Mouse (Mus musculus): ENCODE data around the gene Slc22a18.
A peak's percentile ranks its signal among the peaks of the same experiment; 100 is the strongest.

The Slc22a18 gene

DNA sequence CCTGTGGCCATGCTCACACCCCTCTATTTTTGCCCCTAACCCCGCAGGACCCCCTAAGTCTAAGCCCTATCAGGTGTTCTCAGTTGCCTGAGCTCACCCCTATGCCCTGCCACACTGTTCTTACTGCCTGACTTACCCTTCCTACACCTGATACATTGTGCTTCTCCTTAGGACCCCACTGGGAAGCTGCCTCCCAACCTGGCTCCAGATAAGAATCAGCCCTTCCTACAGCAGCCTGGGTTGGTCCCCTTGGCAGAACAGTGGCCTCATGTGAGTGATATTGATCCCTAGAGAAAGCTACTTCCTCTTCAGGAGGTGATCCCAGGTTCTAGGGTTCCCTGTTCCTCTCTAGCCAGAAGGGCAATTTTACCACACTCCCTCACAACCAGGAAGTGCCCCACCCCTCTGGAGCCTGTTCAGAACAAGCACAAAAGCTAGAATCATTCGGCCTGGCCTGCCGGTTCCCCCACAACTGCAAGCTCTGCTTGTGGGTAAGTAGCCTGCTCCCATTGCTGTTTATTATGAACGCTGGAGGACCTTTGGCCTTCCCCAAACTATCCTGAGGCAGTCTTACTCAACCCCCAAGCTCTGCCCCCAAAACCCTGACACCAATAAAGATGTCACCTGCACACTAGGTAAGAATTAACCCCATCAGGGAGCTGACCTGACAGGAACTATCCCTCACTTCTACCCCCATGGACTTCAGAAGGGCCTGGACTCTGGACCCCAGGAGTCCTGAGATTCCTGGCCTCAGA, at the start of gene Slc22a18:
Gene Slc22a18, plus strand, starts transcription at position 390 of the 755 bp plus-strand sequence.
- DNase-seq (ENCODE audit: low read depth, low spot score), result no peak

DNA sequence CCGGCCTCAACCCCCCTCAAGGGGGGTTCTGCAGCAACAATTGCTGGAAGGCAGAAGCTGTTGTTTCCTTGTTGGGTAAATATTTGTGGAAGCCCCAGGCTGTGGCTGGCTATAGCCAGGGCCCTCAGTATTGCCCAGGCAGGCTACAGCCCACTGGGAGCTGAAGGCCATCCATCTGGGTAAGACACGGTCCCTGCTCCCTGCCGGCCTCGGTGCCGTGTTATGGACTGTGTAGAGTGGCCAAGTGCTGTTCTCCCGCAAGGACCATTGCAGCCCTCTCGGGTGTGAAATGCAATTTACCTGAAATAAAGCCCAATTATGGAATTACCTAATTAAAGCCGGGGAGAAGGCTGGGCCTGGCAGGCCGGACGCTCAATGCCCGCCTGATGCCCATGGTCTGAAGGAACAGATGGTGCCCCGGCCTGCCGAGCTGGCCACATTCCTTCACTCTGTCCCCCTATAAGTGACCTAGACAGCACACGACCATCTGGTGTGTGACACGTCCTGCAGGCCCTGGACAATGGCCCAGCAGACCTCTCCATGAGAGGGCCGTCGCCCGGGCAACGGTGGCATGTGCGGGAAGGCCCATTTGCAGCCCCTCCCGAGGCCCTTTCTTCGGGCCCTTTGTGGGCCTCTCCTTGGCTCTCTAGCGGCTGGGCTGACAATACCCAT, 45.3 kb upstream of the Slc22a18 start:
- DNase-seq (ENCODE audit: low read depth, low spot score), result no peak

DNA sequence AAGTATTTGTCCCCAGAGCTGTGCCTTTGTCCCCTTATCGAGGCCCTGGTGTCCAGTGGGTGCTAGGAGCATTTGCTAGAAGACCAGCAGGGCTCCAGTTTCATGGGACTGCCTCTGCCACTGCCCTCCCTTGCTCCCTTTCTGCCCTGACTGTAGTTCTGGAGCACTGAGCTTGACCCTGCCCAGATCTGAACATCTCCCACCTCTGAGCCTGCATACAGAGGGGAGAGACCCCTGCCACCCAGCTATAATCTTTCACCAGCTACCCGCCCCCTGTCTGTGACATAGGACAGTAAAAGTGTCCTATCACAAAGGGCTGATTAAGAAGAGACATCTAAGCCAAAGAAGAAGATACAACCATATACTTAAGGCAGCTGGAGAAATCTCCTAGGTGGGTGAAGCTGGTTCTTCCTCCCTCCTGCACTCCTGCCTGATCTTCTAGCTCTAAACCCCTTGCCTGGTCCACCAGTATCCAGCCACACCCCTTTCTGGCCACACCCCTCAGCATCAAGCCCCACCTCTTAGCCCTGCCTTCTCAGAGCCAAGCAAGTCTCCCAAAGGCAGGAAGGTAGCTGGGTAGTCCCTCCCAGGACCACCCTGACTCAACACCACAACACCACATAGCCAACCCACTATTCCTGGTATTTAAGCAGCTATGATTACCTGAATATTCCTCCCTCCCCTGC, 44.6 kb upstream of the Slc22a18 start:
- no peak for DNase-seq (ENCODE audit: low read depth, low spot score)

DNA sequence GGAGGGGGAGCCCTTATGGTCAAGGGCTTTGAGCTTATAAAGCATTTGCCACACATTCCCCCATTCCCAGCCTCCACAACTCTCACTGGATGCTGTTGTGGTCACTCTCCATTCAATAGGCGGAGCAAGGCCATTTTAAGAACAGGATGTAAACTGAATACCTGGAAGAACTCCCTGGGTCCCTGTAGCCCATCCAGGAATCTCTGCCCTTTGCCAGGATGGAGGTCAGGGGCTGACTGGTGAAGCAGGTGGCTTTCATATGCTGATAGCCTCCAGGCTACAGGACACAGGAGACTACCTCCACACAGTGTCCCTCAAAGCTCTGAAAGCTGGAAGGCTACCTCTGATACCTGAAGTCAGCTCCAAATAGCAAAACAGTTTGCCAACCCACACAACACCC, 40.9 kb upstream of the Slc22a18 start:
- no peak for DNase-seq (ENCODE audit: low read depth, low spot score)

DNA sequence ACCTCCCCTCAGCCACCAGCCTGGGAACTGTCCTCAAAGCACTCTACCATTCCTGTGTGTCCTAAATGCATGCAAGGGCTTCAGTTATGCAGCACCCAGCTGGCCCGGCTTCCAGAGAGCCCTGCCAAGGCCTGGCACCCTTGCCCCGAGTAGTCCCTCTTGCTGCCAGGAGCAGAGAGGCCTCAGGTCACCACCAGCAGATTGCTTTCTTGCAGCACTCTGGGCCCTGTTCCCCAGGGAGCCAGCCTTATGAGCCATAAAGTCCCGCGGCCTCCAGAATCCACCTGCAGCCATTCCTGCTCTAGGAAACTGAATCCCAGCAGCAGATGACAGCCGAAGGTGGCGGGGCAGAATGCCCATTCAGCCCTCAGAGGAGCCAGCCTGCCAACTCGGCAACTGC, 40.2 kb upstream of the Slc22a18 start:
- no peak for DNase-seq (ENCODE audit: low read depth, low spot score)

DNA sequence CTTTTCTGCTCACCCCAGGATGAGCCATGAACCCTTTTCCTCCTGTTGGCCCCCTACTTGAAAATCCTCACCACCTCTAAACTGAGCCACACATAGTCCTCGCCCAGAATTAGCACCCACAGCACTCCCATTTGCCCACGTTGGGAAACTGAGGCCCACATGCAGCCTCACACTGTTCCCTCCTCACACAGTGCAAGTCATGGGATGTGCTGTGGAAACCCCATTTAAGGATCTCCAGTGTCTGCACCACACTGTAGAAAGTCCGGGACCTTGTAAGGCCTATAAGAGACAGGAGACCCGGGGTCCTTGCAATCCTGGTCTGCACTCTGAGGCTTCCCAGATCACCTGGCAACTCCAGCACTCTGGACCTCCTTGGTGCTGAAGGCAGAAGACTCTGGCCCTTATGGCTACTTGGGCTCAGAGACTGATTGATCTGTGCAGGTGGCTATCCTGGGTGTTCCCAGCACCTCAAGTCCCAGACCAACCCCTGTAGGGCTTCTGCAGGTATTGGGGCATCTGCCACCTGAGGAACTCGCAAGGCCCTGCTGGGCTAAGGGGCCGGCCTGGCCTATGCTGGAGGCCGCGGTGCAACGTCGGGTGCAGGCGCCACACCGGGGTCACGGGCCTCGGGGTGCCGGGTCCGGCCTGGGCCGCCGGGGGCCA, 36.2 kb upstream of the Slc22a18 start:
- no peak for DNase-seq (ENCODE audit: low read depth, low spot score)

DNA sequence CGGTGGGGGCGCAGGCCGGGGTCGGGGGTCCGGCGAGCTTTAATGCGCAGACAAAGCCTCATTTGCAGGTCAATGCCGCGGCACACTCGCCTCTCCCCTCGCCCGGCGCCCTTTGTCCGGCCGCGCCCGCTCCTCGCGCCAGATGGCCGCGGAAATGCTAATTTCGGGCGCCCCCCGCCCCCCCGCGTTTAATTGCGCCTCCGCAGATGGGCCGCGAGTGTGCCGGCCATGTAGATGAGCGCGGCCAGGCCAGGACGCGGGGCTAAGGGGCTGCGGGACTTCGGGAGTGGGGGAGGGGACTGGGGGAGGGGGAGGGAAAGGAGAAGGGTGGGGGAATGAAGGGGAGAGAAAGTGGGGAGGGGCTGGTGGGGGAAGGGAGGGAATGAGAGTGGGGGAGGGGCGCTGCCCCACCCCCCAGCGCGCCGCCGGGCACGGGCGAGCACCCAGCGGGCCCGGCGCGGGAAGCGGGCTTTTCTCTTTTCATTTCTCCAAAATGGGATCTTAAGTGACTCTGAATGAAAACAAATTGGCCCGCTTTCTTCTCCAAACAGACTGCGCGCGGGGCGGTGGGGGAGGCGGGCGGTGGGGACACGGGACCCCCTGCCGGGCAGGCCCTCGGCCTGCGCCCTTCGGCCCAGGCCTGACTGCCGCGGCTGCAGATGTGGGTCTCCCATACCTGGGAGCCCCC, 35.5 kb upstream of the Slc22a18 start:
- no peak for DNase-seq (ENCODE audit: low read depth, low spot score)

DNA sequence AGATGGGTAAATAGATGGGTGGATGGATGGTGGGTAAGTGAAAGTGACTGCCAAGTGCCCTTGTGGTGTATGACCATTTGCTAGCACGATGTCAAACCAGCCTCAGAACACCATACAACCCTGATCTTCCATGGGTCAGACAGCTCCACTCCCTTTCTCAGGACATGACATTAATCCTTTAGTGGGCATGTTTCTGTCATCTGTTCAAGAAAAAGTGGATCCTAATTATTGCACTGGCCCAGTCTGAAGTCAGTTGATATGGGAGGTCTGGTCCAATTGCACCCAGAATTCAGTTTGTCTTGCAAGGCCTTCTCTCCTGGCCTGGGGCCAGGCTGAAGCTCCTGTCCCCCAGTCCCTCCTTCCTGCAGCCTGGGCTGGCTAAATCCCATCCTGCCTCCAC, 34.6 kb upstream of the Slc22a18 start:
- no peak for DNase-seq (ENCODE audit: low read depth, low spot score)

DNA sequence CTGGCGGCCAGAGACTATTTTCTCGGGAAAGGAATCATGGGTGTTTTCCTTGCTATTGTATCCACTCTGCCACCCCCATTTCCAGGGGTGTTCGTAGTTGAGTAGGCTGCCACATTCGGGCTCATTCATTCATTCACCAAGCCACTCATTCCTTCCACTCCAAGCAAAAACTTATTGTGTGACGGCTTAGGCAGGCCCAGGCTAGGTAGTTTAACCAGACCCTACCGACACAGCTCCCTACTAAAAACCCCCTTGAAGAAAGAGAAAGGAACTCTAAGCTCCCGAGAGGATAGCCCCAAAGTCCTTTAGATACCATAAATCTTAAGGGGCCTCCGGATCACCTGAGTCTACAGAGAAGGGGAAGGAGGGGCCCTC, 29.0 kb upstream of the Slc22a18 start:
- no peak for DNase-seq (ENCODE audit: low read depth, low spot score)

DNA sequence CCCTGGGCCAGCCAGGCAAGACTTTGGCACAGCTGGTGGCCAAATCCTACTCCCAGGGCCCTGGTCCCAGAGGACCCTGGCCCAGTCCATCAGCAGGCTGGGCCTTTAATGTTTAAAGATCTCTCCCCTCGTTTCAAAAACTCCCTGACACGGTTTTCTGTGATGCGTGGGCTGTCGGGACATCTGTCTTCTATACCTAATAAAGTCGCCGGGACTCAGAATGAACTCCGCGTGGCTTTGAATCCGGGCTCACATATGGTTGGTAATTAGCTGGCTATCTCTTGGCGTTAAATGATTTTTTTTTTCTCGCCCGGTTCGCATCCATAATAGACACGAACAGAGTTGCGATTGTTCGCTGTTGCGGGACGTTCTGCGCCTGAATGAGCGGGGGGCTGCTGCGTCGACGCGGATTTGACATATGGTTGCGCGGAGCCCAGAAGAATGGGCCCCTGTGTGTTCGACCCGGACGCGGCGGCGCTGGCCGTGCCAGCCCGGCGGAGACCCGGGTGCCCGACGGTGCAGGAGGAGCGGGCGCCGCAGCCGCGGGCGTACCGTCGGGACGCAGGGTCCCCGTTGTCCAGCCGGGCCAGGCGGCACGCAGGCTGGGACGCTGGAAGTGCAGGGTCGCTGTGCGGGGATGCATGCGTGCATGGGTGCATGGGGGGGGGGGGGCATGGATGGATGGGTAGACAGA, 28.4 kb upstream of the Slc22a18 start:
- no peak for DNase-seq (ENCODE audit: low read depth, low spot score)

DNA sequence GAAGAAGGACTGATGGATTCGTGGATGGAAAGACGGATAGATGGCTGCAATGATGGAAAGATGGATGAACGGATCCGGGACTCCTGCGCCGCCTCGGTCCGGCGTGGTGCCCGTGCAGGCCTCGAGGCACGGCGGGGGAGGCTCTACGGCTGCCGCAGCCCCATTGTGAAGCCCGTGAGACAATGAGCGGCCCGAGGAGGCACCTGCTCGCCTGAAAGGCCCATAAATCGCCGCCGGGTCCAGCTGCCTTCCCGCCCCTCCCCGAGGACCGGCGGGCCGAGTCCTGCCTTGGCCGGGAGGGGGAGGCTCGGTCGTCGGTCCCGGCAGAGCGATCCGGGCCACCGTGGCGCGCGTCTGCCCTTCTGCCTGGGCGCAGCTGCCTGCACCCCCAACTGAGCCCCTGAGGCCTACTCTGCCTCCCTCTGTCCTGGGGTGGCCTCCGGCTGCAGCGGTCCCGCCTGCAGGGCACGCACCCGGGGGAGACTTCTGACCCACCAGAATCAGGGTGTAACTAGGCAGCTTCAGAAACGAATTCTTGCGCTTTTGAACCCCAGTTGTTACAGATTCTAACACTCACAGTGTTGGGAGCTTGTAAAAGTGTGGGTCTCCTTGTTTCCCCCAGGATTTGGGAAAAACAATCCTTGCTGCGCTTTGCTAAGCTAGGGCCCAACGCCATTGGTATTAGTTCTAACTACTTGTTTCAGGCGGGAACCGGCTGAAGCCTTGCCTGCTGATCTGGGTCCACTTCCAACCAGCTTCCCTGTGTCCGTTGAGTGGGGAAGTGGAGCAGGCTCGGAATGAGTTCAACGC, 27.7 kb upstream of the Slc22a18 start:
- no peak for DNase-seq (ENCODE audit: low read depth, low spot score)

DNA sequence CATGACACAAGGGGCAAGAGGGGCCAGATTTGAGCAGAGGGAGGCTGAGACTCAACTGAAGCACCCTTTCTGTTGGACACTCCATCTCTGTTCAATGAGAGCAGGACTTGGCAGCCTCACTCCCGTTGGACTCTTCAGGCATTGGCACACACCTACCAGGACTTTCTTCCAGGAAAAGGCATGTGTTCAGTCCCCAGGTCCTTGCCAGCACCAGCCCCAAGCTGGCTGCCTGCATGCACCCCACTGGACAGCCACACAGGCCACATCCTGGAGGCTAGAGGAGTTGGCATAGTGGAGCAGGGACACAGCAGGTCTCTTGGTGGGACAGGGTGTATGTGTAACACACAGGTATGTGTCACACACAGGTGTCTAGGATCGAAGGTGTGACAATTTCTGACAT, 26.4 kb upstream of the Slc22a18 start:
- no peak for DNase-seq (ENCODE audit: low read depth, low spot score)

DNA sequence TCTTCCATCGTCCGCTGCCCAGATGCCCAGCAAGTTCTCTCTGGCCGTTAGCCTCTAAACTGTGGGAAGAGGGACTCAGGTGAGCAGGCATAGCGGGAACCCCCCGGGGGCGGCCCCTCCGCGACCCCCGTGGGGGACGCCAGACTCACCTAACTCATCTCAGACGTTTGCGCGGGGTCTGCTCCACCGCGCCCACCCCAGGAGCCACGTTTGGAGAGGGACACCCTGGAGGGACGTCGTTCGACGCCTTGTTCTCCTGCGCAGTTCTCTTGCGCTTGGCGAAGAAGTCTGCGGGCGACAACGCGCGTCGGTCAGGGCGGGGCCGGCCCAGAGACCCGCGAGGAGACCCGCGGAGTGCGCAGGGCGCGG, 14.6 kb upstream of the Slc22a18 start:
- no peak for DNase-seq (ENCODE audit: low read depth, low spot score)

DNA sequence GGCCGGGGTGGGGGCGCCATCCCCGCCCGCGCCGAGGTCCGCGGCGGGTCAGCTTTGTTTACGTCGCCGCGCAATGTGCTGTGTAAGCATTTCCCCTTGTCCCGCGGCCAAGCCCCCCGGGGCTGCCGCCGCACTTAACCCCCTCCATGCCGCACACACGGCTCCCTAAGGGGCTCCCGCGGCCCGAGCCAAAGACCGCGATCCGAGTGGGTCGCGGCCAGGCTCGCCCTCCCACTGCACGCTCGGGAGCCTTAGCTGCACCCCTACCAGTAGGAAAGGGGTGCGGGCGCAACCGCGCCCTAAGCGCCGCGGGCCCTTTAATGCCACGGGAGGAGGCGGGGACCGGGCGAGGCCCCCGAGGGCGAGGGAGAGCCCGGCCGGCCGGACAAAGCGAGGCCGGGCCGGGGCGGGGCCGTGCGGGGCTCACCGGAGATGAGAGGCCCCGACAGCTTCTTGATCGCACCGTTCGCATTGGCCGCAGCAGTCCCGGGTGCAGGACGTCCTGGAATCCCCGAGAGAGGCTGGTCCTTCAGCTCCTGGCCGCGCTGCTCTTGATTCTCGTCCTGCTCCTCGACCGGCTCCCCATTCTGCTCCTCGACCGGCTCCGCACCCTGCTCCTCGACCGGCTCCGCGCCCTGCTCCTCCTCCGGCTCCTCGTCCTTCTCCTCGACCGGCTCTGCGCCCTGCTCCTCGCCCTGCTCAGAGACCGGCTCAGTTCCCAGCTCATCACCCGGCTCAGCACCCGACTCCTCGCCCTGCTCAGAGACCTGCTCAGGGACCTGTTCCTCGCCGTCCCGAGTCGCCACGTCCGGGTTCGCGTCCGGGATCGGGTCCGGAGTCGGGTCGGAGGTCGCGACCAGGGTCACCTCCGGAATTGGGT, 14.0 kb upstream of the Slc22a18 start:
- DNase-seq (ENCODE audit: low read depth, low spot score), result peak; percentile 16

DNA sequence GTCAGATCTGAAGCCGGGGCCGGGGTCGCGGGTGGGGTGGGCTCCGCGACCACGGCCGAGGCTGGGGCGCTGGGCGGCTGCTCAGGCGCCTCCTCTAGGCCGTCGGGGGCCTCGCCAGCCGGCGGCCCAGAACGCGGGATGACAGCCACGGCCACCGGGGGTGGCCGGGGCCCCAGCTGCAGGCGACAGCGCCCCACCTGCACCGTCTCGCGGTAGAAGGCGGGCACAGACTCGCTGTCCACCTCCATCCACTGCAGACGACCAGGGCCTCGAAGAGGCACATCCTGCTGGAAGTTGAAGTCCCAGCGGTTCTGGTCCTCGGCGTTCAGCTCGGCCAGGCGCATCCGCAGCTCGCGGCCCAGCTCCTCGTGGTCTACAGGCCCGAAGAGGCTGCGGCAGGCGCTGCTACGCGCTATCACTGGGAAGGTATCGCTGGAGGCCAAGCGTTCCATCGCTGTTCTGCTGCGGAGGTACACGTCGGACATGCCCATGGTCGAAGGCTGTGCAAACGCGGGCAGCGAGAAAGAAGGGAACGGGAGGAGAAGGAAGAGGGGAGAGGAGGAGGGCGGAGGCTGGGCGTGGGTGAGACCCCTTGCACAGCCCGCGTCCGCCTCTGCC, 13.2 kb upstream of the Slc22a18 start:
- DNase-seq (ENCODE audit: low read depth, low spot score), result no peak

DNA sequence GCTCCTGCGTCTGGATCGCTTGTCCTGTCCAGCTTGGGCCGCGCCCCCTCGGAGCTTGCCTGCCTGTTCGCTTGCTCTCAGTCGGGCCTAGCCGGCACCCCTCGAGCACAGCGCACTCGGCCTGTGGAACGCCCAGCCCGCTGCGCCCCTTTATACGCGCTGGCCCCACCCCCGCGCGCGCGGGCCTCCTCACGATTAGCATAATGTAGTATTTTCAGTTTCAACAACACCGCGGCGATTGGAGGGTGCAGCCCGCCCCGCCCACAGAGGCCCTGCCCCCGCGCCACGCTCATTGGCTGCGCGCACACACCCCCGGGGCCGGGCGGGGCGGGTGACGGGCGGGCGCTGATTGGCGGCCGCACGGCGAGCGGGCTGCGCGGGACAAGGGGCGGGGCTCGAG, 12.7 kb upstream of the Slc22a18 start, which contains the start of gene Cdkn1c:
Gene Cdkn1c, minus strand, starts transcription at position 177 of the 400 bp plus-strand sequence.
- DNase-seq (ENCODE audit: low read depth, low spot score), result peak; percentile 93

DNA sequence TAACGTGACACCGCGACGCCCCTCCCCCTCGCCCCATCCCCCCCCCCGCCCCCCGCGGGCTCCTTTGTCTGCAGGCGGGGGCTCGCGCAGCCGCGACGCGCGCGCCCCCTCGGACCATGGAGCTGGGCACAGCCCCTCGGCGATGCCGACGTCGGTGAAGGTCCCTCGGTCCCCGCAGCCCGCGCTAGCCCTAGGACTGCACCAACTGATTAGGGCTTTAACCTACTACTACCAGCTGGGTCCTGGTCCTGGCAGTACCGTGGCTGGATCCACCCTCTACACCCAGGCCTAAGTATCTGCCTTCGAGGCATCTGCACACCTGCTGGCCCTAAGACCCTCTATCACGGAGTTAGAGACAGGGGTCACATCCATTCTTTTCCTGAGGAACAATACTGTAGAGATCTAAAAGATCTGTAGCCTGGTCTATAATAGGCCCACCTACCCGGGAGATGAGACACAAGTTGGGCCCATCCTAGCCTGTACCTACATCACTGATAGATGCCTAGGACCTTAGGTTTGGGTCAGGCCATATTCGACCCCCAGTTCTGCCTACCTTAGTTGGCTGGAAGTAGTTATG, 12.2 kb upstream of the Slc22a18 start:
- DNase-seq (ENCODE audit: low read depth, low spot score), result no peak

DNA sequence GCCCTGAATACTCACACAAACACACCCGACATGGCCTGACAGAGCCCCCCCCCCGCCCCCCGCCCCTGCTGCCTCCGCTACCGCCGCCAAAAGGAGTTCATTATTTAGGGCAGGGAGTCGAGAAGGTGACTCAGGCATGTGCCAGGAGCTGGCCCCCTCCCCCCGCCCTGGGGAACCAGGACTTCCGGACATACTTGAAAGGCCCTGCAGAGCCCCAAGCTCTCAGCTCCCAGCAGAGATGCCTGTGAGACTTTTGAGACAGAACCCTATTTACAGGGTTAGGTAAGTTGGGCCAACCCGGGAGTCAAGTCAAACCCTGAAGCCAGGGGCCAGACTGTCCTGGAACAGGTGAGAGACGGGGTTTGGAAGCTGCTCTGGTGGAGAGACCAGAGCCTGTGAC, 11.6 kb upstream of the Slc22a18 start:
- DNase-seq (ENCODE audit: low read depth, low spot score), result no peak
